Mouse (Mus musculus) cerebellum, adult 11-12 months (tissue): ENCODE data around the gene Capn5.

ENCODE experiments used
- DNase-seq: peaks from one replicate; pipeline ENCODE4 v3.0.0; 2022

Capn5 gene

DNA sequence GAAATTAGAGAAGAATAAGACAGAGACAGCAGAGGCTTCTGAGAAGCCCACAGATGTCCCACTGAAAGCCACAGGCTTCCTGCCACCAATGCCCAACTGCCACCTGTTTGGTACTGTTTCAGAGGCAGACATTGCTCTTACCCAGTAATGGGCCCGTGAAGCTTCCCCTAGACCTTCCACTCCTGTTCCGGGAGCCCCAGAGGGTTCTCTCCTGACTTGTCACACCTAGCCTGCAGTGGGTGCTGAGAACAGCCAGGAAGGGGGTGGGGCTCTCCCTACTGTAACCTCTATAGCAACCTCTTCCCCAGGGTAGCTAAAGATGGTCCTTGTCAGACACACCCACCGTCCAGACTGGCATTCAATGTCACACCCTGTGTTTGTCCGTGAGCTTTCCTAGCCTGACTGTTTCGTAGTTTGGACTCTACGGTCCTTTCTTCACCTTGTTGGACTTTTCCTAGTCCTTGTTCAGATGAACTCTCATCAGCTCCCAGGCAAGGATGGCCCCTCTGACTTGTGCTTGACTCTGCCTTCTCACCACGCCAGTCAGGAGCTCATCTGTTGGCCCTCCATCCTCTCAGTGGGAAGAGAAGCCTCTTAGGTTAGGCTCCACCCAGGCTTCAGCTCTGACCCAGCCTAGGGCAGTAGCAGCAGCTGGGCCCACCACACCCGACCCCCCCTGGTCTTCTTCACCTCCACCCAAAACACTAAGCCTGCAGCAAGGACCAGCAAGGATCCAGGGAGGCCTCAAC is 1.6 kb downstream of the Capn5 start:
- no peak for DNase-seq

DNA sequence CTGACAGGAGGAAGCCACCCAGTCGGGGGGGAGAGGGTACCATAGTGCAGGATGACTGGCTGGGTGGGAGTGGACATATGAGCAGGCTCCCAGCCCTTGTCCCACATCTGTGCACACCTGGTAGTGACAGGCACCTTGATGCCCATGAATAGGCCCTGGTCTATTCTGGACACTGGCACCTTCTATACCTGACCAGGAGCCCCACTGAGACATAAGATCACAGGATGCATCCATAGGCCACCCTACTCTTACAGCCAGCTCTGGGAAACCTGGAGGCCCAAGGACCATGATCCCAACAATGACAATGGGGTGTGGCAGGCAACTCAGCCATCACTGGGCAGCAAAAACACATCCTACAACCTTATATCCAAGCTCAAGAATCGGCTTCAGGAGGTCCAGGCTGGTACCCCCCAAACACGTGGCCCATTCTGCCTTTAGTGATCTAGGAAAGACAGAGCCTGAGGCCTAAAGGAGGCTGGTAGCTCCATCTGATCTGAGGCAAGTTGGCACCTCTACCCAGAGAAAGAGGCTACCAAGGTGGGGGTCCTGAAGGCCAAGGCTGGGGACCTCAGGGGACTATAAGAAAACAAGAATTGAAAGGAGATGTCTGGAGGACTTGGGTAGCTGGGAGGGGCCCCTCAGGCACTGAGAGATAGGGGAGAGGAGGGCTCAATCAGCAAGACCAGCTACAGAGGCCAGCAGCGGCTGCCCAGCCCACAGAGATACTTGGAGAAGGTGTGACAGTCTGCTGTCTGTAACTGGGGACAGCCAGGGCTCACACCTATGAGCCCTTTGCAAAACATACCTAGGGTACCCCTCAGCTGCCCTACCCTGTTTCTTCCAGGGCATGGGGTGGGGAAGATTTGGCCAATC is 3.0 kb downstream of the Capn5 start:
- no peak for DNase-seq

GRCm38 (mm10) chr7:98173408-98173807 is 4.7 kb downstream of the Capn5 start:
- DNase-seq = no peak

DNA sequence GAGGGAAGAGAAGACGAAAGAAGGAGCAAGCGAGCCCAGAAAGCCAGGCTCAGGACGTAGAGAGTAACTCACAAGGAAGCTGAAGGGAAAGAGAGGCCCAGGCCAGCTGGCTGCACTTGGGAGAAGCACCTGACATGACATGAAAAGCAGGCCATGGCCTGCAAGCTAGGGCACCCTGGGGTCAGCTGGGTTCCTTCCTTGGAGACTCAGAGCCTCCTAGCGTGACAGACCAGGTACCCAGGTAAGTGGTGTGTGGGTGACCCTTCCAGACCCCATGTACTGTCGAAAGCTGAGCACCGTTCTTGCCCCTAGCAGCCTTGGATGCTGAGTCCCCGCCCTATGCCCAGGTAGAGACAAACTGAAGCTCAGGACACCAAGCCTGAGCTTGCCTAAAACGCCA is 5.4 kb downstream of the Capn5 start:
- no peak for DNase-seq

DNA sequence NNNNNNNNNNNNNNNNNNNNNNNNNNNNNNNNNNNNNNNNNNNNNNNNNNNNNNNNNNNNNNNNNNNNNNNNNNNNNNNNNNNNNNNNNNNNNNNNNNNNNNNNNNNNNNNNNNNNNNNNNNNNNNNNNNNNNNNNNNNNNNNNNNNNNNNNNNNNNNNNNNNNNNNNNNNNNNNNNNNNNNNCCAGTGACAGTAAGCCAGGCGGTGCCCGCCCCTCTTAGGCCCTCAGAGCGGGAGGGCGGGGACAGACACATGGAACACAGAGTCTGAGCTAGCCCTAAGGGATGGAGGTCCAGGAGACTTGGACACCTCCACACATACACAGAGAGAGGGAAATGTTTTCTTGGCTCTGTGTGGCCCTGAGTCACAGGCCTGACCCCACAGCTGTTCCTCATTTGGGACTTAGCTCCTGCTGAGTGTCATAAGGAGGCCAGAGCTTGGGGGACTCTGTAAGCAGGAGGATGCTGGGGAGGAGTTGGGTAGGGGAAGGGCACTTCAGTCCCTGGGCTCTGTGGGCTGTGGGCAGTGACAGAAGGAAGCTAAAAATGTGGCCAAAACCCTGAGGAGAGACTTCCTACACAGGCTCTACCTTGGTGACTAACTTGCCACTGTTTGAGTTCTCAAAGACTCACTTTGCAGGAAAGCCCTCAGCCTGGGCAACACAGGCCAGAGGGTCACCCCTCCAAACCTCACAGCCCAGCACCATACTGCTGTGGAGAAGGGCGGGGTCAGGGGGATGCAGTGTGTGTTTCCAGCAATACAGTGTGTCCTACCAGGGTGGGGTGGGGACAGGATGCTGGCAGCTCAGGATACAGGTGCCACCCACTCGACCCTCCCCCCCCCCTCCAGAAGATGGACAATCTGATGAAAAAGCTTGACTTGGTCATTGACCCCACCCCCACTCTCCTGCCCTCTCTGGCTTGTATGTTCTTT is 6.7 kb downstream of the Capn5 start:
- no peak for DNase-seq

DNA sequence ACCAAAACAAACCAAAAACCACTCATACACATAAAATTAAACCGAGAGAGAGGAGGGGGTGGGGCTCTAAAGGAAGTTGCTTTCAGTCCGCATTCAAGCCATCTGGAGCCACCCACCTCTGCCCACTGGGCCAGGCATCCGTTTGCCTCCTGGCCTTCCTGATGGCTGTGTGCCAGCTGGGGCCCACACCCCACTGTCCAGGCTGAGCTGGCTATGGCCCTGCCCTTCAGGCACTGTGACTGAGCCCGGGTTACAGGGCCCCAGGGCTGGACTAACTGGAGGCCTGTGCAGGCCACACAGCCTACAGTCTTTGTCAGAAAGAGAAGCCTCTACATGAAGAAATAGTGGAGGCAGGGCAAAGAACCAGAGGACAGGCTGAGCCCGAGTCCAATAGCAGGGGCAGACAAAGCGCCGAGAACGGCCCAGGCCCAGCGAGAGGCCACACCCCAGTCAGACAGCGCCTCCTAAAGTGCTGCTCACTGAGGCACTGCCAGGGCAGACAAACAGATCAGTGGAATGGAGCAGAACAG is 13.0 kb downstream of the Capn5 start:
- DNase-seq = no peak

GRCm38 (mm10) chr7:98164382-98164998 is 13.6 kb downstream of the Capn5 start:
- no peak for DNase-seq

DNA sequence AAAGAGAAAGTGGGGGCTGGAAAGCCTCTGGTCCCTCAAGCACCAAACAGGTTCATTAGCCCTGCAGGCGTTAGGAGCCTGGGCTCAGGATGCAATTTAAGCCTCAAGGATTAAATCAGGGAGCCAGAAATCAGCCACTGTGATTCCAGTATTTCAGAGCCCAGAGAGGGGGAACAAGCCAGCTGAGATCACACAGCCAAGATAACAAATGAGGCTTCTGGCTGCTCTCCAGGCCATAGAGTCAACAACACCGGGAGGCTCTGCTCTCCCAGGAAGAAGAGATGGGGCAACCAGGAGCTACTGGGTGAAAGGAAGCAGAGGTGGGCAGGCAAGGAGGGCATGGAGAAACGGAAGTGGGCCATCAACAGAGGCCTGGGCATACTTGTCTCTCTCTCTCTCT is 14.4 kb downstream of the Capn5 start:
- DNase-seq = no peak

GRCm38 (mm10) chr7:98162239-98162638 is 15.8 kb downstream of the Capn5 start:
- DNase-seq = no peak

DNA sequence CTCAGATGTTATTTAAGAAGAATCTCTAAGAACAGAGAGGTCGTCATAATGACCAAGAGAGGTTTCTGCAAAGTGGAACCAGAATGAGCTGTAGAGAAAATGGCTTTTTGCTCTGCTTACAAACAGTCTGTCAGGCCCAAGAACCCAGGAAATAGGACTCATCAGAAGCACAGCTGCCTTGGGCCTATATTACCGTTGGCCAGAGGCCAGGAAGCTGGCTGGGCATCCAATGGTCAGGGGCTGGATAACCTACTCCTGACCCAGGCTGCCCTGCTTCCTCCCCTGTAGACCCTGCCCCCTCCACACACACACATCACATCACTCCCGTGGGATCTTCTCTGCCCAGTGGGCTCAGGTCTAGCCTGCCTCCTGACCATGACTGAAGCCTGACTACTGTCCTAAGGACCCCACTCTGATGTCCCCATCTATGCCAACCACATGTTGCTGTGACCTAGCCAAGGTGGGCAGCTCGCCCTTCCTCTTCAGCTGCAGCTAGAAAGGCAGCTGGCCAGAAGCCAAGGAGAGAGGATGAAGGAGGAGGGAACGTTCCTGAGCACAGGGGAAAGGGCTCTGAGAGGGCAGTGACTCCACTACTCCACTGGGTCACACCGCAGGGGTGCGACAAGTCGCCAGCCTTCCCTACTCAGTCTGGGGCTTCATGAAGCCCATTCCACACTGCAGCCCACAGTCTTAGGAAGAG is 17.9 kb downstream of the Capn5 start:
- no peak for DNase-seq

DNA sequence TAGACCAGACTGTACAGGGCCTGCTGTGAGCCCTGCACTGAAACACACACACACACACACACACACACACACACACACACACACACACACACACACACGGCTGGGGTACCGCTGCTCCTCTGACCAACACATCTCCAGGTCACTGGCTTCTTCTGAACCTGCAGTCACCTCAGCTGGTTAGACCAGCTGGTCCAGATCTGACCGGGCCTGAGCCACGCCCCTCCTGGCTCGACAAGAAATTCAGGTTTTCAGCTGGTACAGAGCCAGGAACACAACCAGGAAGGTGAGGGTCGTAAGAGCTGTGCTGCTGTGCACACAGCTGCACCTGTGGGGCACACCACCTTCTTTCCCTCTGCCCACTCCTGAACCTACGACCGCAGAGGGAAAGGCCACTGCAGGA is 19.6 kb downstream of the Capn5 start:
- DNase-seq = no peak

DNA sequence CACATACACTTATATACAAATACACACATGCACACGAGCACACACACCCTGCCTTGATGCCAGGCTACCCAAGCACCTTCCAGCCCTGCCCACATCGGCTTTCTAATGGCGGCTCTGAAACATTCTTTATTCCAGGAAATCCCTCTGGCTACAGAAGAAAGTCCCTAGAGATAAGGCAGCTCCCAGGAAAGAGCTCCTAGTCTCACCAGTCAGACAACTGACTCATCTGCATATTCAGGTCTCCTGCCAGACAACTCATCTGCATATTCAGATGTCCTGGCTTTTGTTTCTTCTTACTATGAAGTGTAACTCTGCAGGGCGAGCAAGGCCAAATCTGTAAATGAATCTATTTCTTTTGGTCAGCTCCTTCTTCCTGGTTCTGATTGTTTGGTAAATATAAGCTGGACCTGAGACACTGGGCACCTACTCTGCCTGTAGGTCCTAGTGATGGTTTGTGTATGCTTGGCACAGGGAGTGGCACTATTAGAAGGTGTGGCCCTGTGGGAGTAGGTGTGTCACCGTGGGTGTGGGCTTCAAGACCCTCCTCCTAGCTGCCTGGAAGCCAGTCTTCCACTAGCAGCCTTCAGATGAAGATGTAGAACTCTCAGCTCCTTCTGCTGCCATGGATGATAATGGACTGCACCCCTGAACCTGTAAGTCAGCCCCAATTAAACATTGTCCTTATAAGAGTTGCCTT is 20.3 kb downstream of the Capn5 start:
- no peak for DNase-seq

DNA sequence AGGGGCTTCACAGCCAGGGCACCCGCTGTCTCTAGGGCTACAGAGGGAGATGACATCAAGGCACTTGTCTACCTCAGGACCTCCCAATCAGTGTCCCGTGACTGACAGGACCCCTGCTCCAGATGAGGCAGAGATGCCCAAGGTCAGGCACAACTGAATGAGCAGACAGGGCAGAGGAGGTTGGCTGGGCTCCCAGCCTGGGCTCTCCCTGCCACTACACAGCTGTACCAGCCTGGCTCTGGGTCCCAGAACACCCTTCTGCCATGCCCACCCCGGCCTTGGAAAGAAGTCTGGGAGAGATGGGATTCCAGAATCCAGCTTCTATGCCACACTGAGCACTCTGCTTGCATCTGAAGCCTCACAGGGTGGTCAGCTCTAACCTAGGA is 21.8 kb downstream of the Capn5 start:
- DNase-seq = no peak

- no peak for DNase-seq
Measured at GRCm38 (mm10) chr7:98155546-98156279, 22.4 kb downstream of the Capn5 start.

GRCm38 (mm10) chr7:98153892-98154291 is 24.2 kb downstream of the Capn5 start:
- no peak for DNase-seq

DNA sequence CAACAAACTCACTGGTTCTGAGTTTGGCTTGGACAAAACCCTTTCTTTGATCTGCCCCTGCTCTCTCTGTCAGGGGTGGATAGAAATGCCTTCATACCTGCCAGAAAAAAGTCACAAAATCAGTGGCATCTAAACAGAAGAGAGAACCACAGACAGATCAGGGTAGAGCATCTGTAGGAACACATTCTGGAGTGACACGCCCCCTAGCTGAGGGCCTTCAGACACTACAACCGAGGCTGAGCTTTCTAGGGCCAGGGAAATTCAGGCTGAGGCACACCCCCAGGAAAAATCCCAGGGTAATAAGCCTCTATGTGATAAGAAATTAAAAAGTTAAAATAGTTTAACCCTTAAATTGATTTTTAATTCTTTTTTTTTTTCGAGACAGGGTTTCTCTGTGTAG is 24.7 kb downstream of the Capn5 start:
- no peak for DNase-seq

DNA sequence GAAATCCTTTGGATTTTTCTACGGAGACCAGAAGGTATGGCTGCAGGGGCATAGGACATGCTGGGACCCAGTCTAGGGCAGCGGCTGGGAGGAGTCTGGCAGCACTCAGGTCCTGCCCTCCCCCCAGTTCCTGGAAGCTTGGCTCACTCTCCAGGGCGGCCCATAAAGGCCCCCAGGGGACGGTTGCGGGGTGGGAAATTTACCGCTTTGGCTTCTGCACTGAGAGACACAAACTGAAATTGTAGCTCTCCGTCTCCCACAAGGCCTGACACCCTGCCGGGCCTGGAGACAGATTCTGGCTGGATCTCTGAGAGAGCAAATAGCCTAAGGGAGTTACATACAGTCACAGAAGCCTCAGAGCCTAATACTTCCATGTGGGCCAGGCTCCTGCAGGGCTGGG is 25.7 kb downstream of the Capn5 start:
- no peak for DNase-seq

GRCm38 (mm10) chr7:98150525-98150924 is 27.5 kb downstream of the Capn5 start:
- no peak for DNase-seq

- no peak for DNase-seq
Measured at GRCm38 (mm10) chr7:98149802-98150201, 28.3 kb downstream of the Capn5 start.

GRCm38 (mm10) chr7:98148721-98149407 is 29.2 kb downstream of the Capn5 start:
- no peak for DNase-seq
